Mouse (Mus musculus) forebrain, embryonic 16.5 days (tissue): ENCODE measurements at regions not wholly inside any gene's neighbourhood (a gene's known extent, or its start where the extent isn't known, plus 50 kb on each side); places are given as distances from the start of the nearest gene placed in this dataset.
"Not testable (repeated sequence)": the region's sequence is repeated elsewhere in the genome, so short reads cannot be mapped to it uniquely, and the experiment has no call there.

Source experiments
- ATAC-seq: fragments of 200-750 bp; cut with Nextera tagmentation; 2 replicates; pipeline ENCODE4 v1.8.0; 2017; ENCODE audit warnings: mild to moderate bottlenecking, moderate library complexity
- H3K27ac ChIP-seq: fragments of 300-500 bp; sonication (generic); 2 replicates; pipeline ENCODE4 v1.5.1; 2014; ENCODE audit warnings: low read length, control low read depth
- H3K27me3 ChIP-seq: fragments of 300-500 bp; sonication (generic); replicated peaks from 2 replicates; pipeline ENCODE4 v1.6.1; 2014; ENCODE audit warnings: low read length; ENCODE audit not compliant: control insufficient read depth, insufficient read depth
- H3K36me3 ChIP-seq: fragments of 300-500 bp; sonication (generic); 2 replicates; pipeline ENCODE4 v1.6.1; 2014; ENCODE audit not compliant: control insufficient read depth, insufficient read depth
- H3K4me1 ChIP-seq: fragments of 300-500 bp; sonication (generic); replicated peaks from 2 replicates; pipeline ENCODE4 v1.6.1; 2014; ENCODE audit warnings: low read length; ENCODE audit not compliant: control insufficient read depth, insufficient read depth
- H3K4me2 ChIP-seq: fragments of 300-500 bp; sonication (generic); 2 replicates; pipeline ENCODE4 v1.6.1; 2014; ENCODE audit warnings: mild to moderate bottlenecking, low read length, control low read depth
- H3K4me3 ChIP-seq: fragments of 300-500 bp; sonication (generic); replicated peaks from 2 replicates; pipeline ENCODE4 v1.5.1; 2014; ENCODE audit warnings: mild to moderate bottlenecking, low read length, control low read depth
- H3K9ac ChIP-seq: fragments of 300-500 bp; sonication (generic); replicated peaks from 2 replicates; pipeline ENCODE4 v1.6.1; 2014; ENCODE audit warnings: low read depth, low read length, control low read depth
- H3K9me3 ChIP-seq: fragments of 300-500 bp; sonication (generic); 2 replicates; pipeline ENCODE4 v1.6.1; 2016; ENCODE audit warnings: low read length; ENCODE audit not compliant: control insufficient read depth
- WGBS: fragments of 180-500 bp; shearing (Covaris S2); extraction: QIAGEN DNeasy Blood & Tissue Kit; methylation state at CpG from one replicate; pipeline ENCODE4 v1.1.7; 2014; 5-methylcytosine and 5-hydroxymethylcytosine counted together

DNA sequence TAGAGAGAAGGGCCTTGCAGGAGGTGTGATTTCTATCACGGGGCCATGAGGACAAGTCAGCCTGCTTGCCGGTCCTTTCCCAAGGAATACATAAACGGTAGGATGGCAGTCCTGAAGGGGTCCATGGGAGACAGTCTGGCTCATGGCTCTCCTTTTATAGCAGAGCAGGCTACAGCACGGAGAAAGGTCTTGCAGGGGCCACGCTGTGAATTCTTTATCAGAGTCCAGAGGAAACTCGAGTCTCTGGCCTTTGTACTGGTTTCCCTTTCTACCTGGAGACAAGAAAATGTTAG lies 1984.0 kb downstream of the 4930444P10Rik start:
- Histone ChIP-seq H3K27ac (peak overlapping the region; percentile 81), H3K9ac (no peak overlapping the region), H3K36me3 (no peaks in the 10 kb centered on the region), H3K27me3 (no peaks in the 10 kb centered on the region), H3K9me3 (0 out of 2 replicates have a peak, but pooled peaks cover 4% of the 10 kb centered on the region), H3K4me3 (no peak overlapping the region), H3K4me1 (peaks cover 13% of the 10 kb centered on the region), H3K4me2 (no peak overlapping the region)
- peak; percentile 81 for ATAC-seq
- WGBS = 28% methylated on average over 6 of the region's 6 CpGs

DNA sequence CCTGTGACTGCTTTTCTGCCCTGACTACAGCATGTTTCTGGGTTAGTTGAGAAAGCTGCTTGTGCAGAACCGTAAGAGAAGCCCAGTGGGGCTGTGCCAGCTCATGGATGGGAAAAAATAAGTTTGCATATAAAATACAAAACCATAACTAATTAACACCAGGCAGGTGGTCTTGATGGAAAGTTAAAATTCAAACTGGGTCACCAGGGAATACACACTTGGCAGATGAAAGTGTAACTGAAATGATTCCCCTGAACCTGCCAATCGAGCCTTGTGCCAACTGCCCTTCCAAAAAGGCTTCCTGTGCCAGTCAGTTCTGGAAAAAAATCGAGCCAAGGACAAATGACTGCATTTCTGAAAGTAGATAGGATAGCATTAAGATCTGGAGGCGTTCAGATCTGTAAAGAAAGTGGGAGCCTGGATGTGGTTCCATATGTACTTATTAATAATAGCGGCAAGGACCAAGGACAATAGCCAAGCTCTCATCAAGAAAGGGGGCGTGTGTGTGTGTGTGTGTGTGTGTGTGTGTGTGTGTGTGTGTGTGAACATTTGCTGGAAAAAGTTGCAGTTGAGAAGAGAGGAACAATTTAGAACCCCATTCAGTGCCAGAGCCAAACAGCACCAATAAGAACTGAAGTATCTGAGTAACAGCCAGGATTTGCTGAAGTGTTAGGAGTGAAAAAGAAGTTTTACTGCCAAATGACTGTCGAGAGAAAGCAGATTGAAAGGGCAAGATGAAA lies 1984.5 kb downstream of the 4930444P10Rik start:
- ATAC-seq = peak; percentile 88
- Histone ChIP-seq H3K27ac (peak overlapping the region; percentile 81), H3K4me2 (no peak overlapping the region), H3K4me1 (peaks cover 13% of the 10 kb centered on the region), H3K4me3 (no peak overlapping the region), H3K27me3 (no peaks in the 10 kb centered on the region), H3K9ac (no peak overlapping the region), H3K36me3 (no peaks in the 10 kb centered on the region), H3K9me3 (0 out of 2 replicates have a peak, but pooled peaks cover 4% of the 10 kb centered on the region)
- 40% methylated on average over 7 of the region's 7 CpGs for WGBS

DNA sequence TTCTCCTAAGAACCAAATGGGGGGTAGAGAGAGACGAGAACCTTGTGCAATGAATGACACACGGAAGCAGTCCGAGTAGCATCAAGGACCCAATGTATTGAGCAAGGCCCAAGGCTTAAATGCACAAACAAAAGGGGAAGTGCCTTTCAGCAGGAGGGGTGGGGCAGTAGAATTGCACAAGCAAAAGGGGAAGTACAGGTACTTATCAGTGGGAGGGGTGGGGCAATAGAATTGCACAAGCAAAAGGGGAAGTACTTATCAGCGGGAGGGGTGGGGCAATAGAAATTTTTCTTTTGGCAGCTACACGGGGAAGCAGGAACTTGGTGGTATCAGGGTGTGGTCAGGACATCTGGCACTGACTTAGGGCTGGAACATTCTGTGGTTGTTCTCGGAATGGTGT lies 1987.6 kb downstream of the 4930444P10Rik start:
- not testable (repeated sequence) for H3K4me2 ChIP-seq, H3K27me3 ChIP-seq, H3K9me3 ChIP-seq, H3K9ac ChIP-seq, H3K27ac ChIP-seq, H3K36me3 ChIP-seq, ATAC-seq, H3K4me3 ChIP-seq
- over 99% methylated on average over 5 of the region's 6 CpGs for WGBS
- H3K4me1 ChIP-seq = peaks cover 13% of the 10 kb centered on the region

DNA sequence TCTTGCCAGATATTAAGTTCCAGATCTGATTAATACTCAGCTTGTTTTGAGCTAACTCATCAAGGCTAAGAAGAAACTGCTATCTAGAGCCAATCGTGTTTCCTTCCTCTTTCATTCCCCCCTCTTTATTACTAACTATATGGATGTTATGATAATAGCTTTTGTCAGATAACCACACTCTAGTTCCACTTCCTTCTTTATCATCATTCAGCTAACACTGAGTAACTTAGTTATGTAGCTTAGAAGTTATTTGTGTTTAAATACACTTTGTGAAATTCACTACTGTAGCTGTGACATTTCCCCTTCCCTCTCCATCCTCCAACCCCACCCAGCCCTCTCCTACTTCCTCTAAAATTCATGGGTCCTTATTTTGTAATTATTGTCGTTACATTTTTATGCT lies 1988.6 kb downstream of the 4930444P10Rik start:
- ATAC-seq = no peak
- Histone ChIP-seq H3K4me3 (no peak overlapping the region), H3K36me3 (no peaks in the 10 kb centered on the region), H3K27ac (no peak overlapping the region), H3K4me1 (peaks cover 13% of the 10 kb centered on the region), H3K4me2 (no peak overlapping the region), H3K9me3 (0 out of 2 replicates have a peak, but pooled peaks cover 4% of the 10 kb centered on the region), H3K27me3 (no peaks in the 10 kb centered on the region), H3K9ac (no peak overlapping the region)
- WGBS = 76% methylated on average over 2 of the region's 2 CpGs

DNA sequence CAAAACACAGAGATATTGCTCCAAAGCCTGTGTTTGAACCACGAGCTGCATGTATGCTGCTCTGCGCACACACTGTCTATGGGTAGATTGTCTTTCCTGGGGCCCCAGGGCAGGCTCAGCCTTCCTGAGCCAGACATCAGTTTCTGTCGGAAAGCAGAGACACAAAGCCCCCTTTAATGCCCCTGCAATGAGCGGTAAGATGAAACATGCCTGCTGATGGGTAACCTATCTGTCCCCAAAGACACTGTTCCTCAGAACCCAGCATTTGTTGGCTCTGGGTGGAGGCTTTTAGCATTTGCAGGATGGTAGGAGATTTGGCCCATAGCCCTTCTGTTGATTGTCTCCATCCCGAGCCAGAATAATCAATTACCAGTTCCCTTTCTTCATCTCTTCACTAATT lies 1994.1 kb downstream of the 4930444P10Rik start:
- Histone ChIP-seq H3K4me1 (no peaks in the 10 kb centered on the region), H3K36me3 (no peaks in the 10 kb centered on the region), H3K27me3 (no peaks in the 10 kb centered on the region), H3K9me3 (no peaks in the 10 kb centered on the region), H3K4me2 (no peak overlapping the region), H3K27ac (no peak overlapping the region), H3K4me3 (no peak overlapping the region), H3K9ac (no peak overlapping the region)
- no peak for ATAC-seq
- 36% methylated on average over 5 of the region's 5 CpGs for WGBS

DNA sequence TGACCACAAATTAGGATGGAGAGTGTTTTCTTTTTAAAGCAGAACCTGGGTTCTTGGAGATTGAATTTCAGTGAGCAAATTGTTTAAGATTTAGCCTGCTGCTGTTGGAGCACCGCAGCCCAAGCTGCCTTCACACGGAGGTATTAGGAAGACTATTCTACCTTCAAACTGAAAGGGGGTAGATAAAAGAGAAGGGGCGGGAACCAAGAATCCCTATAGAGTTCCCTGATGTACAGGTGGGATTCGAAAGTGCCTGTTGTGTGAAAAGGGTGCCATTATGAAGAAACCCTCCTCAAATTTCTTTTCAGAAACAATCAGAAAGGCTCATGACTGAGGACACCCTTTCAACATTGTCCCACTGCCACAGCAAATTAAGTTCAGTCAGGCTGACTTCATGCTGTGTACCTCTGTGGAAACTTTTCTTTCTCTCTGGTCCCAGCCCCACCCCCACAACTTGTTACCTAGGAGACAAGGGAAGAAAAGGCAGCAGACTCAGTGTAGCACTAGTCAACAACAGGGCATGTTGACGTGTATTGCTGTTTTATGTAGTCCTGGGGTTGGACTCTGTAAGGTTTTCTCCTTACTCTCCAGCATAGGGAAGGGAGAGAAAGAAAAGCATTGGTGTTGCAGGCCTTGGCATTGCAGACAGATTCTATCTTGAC lies 1995.4 kb downstream of the 4930444P10Rik start:
- Histone ChIP-seq H3K4me3 (no peak overlapping the region), H3K36me3 (no peaks in the 10 kb centered on the region), H3K9ac (no peak overlapping the region), H3K4me1 (no peaks in the 10 kb centered on the region), H3K9me3 (no peaks in the 10 kb centered on the region), H3K27ac (no peak overlapping the region), H3K4me2 (no peak overlapping the region), H3K27me3 (no peaks in the 10 kb centered on the region)
- peak; percentile 52 for ATAC-seq
- 9% methylated on average over 5 of the region's 5 CpGs for WGBS

DNA sequence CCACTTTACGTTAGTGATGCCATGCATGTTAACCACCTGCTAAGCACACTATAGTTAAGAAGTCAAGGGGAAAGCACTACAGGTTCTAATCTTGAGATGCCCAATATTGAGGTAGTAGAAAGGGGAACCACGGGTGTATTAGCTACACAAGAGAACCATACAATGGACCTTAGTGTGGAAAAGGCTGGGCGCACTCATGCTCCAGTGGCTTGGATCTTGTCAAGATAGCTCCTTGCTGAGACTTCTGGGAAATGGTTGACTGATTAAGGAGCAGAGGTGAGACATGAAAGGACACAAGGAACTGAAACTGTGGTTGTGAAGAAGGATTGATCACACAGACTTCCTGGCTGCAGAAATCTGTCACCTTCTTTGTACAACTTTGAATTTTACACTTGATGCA lies 2028.3 kb downstream of the 4930444P10Rik start:
- no peak overlapping the region for H3K9ac ChIP-seq

DNA sequence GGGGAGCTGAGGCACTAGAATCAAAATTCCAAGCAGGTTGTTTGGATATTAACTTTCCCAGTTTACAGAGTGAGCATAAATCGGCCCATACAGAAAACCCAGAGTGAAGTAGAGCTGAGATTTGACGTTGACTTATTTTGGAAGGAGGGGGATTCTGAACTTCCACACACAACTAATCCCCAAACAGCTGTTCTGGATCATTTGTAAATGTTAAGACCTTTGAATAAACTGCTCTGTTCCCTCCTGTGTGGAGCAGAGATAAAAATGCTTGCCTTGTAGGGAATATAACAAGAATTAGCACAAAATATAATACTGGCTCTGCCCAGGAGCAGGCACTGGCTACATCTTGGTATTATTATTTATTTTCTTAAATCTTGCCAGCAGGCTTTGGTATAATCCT lies 2057.0 kb downstream of the 4930444P10Rik start:
- ATAC-seq = no peak
- no peak overlapping the region for H3K4me3 ChIP-seq
- no peaks in the 10 kb centered on the region for H3K4me1 ChIP-seq
- 51% methylated on average over 2 of the region's 2 CpGs for WGBS
- H3K9me3 ChIP-seq = no peaks in the 10 kb centered on the region
- H3K4me2 ChIP-seq = no peak overlapping the region
- H3K27ac ChIP-seq = no peak overlapping the region
- no peaks in the 10 kb centered on the region for H3K27me3 ChIP-seq
- H3K36me3 ChIP-seq = no peaks in the 10 kb centered on the region
- H3K9ac ChIP-seq = no peak overlapping the region

More for the DNA sequence above, 2028.3 kb downstream of the 4930444P10Rik start:
- Histone ChIP-seq H3K36me3 (no peaks in the 10 kb centered on the region), H3K4me1 (no peaks in the 10 kb centered on the region), H3K27ac (no peak overlapping the region), H3K9me3 (no peaks in the 10 kb centered on the region), H3K27me3 (no peaks in the 10 kb centered on the region), H3K4me3 (no peak overlapping the region), H3K4me2 (no peak overlapping the region)
- no peak for ATAC-seq
- 96% methylated on average over 3 of the region's 3 CpGs for WGBS

DNA sequence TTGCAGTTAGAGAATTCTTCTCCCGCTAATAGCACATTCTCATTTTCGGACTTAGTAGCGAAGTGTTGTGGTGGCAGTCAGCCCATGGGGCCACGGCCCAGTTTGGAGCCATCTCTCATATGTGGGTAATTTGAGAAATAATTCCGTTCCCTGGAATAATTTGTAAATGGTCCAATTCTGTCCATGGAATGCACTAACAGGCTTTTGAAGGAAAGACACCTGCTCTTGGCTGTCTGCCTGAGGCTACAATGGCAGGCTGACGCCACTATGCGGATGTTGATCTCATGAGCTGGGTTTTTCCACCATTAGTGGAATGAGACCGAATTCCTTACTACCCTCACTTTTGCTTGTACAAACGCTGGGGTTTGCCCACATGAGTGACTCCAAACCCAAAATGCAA lies 2081.6 kb downstream of the 4930444P10Rik start:
- H3K4me2 ChIP-seq = no peak overlapping the region
- H3K27me3 ChIP-seq = no peaks in the 10 kb centered on the region
- H3K9ac ChIP-seq = no peak overlapping the region
- no peak overlapping the region for H3K4me3 ChIP-seq
- H3K9me3 ChIP-seq = no peaks in the 10 kb centered on the region
- ATAC-seq = no peak
- H3K36me3 ChIP-seq = no peaks in the 10 kb centered on the region
- no peak overlapping the region for H3K27ac ChIP-seq
- no peaks in the 10 kb centered on the region; the same call in 1 of the 2 replicates for H3K4me1 ChIP-seq
- WGBS = 47% methylated on average over 9 of the region's 9 CpGs
